Comparison of ENCODE assay signal across 23 mouse cellular contexts in the genomic region with DNA sequence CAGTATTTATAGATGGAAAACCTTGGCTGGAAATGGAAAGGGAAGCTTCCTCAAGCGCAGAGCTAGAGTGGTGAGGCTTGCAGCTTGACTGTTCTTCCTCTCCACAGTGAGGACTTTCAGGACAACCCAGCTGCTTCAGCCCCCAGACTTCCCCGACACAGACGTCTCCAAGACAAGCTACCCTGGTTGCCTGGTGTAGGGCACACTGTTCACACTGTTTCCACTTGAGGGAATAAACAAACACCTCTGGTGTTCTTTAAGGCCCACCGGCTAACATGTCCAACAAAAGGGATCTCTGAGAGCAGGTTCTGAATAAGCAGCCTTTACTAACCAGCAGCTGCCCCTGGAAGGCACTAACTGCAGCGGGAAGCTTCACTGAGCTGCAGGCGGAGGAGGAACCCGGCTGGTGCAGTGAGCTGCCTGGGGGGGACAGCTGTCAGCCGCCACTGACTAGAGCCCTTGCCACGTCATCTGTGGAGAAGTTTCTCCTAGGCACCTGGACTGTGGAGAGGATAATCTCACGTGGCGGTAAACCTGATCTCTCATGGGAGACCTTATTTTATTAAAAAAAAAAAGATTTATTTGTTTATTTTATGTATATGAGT. TPM values are rescaled to one million over a fixed set of nuclear protein-coding genes. Genes with fewer than 3 reads are reported as not detected.
A peak's percentile ranks its signal among the peaks of the same experiment; 100 is the strongest.
DNase-seq lines count a peak whose midpoint lies in the region; ATAC-seq and TF ChIP-seq lines count a peak whose summit lies in the region.
"Had no signal": no experiment of that assay in that cellular context is flagged by ENCODE, and none has a peak within 500 bp of the region (broad histone marks: within the 10 kb centered on the region; RNA-seq: fewer than 3 reads in every experiment).

No protein-coding gene starts in this region.

- no peak overlapping the region for H3K4me3 ChIP-seq in heart, embryonic 11.5 days (ENCODE audit: low read depth, low read length)
- no peak overlapping the region for H3K4me3 ChIP-seq in heart, embryonic 10.5 days
- no peak overlapping the region for H3K4me3 ChIP-seq in layer of hippocampus, adult 2 months
- H3K4me3 ChIP-seq in midbrain, postnatal 0 days (ENCODE audit: low read depth, low read length), result no peak overlapping the region
- H3K4me3 ChIP-seq in midbrain, embryonic 16.5 days (ENCODE audit: low read depth, low read length), result no peak overlapping the region
- H3K4me3 ChIP-seq in lung, postnatal 0 days (ENCODE audit: low read depth, low read length), result no peak overlapping the region
- H3K4me3 ChIP-seq: heart, adult 2 months; midbrain, embryonic 12.5 days had no signal

- H3K4me2 ChIP-seq in heart, embryonic 11.5 days, result no peak overlapping the region
- no peak overlapping the region for H3K4me2 ChIP-seq in midbrain, postnatal 0 days (ENCODE audit: low read depth, low read length, poor library complexity, severe bottlenecking)
- no peak overlapping the region for H3K4me2 ChIP-seq in midbrain, embryonic 16.5 days (ENCODE audit: low read length)
- H3K4me2 ChIP-seq in lung, postnatal 0 days (replicated peaks; ENCODE audit: low read depth, low read length), result no peak overlapping the region
- H3K4me2 ChIP-seq: midbrain, embryonic 12.5 days had no signal

- H3K4me1 ChIP-seq in heart, embryonic 11.5 days (ENCODE audit: control insufficient read depth, insufficient read depth, low read length), result peaks cover 14% of the 10 kb centered on the region
- H3K4me1 ChIP-seq in heart, embryonic 10.5 days, result peaks cover 24% of the 10 kb centered on the region
- no peaks in the 10 kb centered on the region for H3K4me1 ChIP-seq in midbrain, postnatal 0 days (ENCODE audit: insufficient read depth, low read length)
- no peaks in the 10 kb centered on the region for H3K4me1 ChIP-seq in midbrain, embryonic 16.5 days (ENCODE audit: control insufficient read depth, insufficient read depth, low read length)
- no peaks in the 10 kb centered on the region for H3K4me1 ChIP-seq in lung, postnatal 0 days (ENCODE audit: insufficient read depth, low read depth, low read length)

- no peak overlapping the region for H3K27ac ChIP-seq in heart, embryonic 11.5 days (ENCODE audit: low read depth, low read length)
- no peak overlapping the region for H3K27ac ChIP-seq in heart, embryonic 10.5 days
- peak overlapping the region; percentile 64; the same call in 1 of the 2 replicates for H3K27ac ChIP-seq in layer of hippocampus, adult 2 months
- H3K27ac ChIP-seq in midbrain, postnatal 0 days (ENCODE audit: low read depth, low read length), result no peak overlapping the region
- H3K27ac ChIP-seq in midbrain, embryonic 16.5 days (ENCODE audit: low read length), result no peak overlapping the region
- H3K27ac ChIP-seq in lung, postnatal 0 days (ENCODE audit: low read length), result no peak overlapping the region
- H3K27ac ChIP-seq: heart, adult 2 months; macrophage; midbrain, embryonic 12.5 days had no signal

- H3K27me3 ChIP-seq in heart, embryonic 11.5 days (ENCODE audit: control insufficient read depth, insufficient read depth, low read length), result peaks cover 9% of the 10 kb centered on the region; the same call in 1 of the 2 replicates
- H3K27me3 ChIP-seq in heart, embryonic 10.5 days (ENCODE audit: insufficient read depth, poor library complexity, severe bottlenecking), result peaks cover 27% of the 10 kb centered on the region
- H3K27me3 ChIP-seq in midbrain, postnatal 0 days (ENCODE audit: insufficient read depth, low read length), result no peaks in the 10 kb centered on the region
- peaks cover 2% of the 10 kb centered on the region; the same call in 1 of the 2 replicates for H3K27me3 ChIP-seq in midbrain, embryonic 16.5 days (ENCODE audit: control insufficient read depth, insufficient read depth, low read depth, low read length)
- no peaks in the 10 kb centered on the region for H3K27me3 ChIP-seq in lung, postnatal 0 days (replicated peaks; ENCODE audit: insufficient read depth, low read length)
- H3K27me3 ChIP-seq: Patski had no signal

- H3K36me3 ChIP-seq in heart, embryonic 11.5 days (ENCODE audit: control insufficient read depth, insufficient read depth, low read length), result no peaks in the 10 kb centered on the region
- no peaks in the 10 kb centered on the region for H3K36me3 ChIP-seq in heart, embryonic 10.5 days
- no peaks in the 10 kb centered on the region for H3K36me3 ChIP-seq in midbrain, postnatal 0 days (ENCODE audit: insufficient read depth, low read length)
- no peaks in the 10 kb centered on the region for H3K36me3 ChIP-seq in midbrain, embryonic 16.5 days (ENCODE audit: control insufficient read depth, insufficient read depth, low read length)
- no peaks in the 10 kb centered on the region for H3K36me3 ChIP-seq in lung, postnatal 0 days (ENCODE audit: insufficient read depth, low read length)
- H3K36me3 ChIP-seq: midbrain, embryonic 12.5 days had no signal

- H3K9ac ChIP-seq in heart, embryonic 11.5 days (ENCODE audit: low read depth, low read length), result peak overlapping the region; percentile 34; the same call in 1 of the 2 replicates
- H3K9ac ChIP-seq in midbrain, postnatal 0 days (replicated peaks; ENCODE audit: low read length, poor library complexity, severe bottlenecking), result no peak overlapping the region
- H3K9ac ChIP-seq in midbrain, embryonic 16.5 days (ENCODE audit: low read depth, low read length), result no peak overlapping the region
- H3K9ac ChIP-seq in lung, postnatal 0 days (replicated peaks; ENCODE audit: low read depth), result no peak overlapping the region
- H3K9ac ChIP-seq: midbrain, embryonic 12.5 days had no signal

- no peak for ATAC-seq in heart, embryonic 11.5 days (replicated peaks; ENCODE audit: insufficient number of reproducible peaks, low FRiP score, low TSS enrichment)
- ATAC-seq in midbrain, postnatal 0 days (ENCODE audit: low FRiP score), result no peak
- no peak for ATAC-seq in midbrain, embryonic 16.5 days
- no peak for ATAC-seq in lung, postnatal 0 days
- ATAC-seq: forebrain, embryonic 14.5 days; hindbrain, embryonic 16.5 days; Patski had no signal

- H3K9me3 ChIP-seq in heart, embryonic 11.5 days (replicated peaks; ENCODE audit: control insufficient read depth, low read length), result no peaks in the 10 kb centered on the region
- H3K9me3 ChIP-seq in heart, embryonic 10.5 days, result no peaks in the 10 kb centered on the region
- no peaks in the 10 kb centered on the region for H3K9me3 ChIP-seq in midbrain, postnatal 0 days (ENCODE audit: low read length)
- H3K9me3 ChIP-seq in midbrain, embryonic 16.5 days (replicated peaks; ENCODE audit: control insufficient read depth, low read length, poor library complexity, severe bottlenecking), result no peaks in the 10 kb centered on the region
- H3K9me3 ChIP-seq in lung, postnatal 0 days (ENCODE audit: low read length), result no peaks in the 10 kb centered on the region
- H3K9me3 ChIP-seq: midbrain, embryonic 12.5 days had no signal

- TF ChIP-seq EP300 in lung, postnatal 0 days (IDR thresholded peaks at IDR 0.05), result no peak

- 55% methylated on average over 11 of the region's 11 CpGs for WGBS in heart, embryonic 11.5 days (ENCODE audit: insufficient replicate concordance)
- 63% methylated on average over 11 of the region's 11 CpGs for WGBS in heart, embryonic 10.5 days
- 44% methylated on average over 11 of the region's 11 CpGs for WGBS in midbrain, postnatal 0 days
- WGBS in midbrain, embryonic 16.5 days, result 49% methylated on average over 11 of the region's 11 CpGs
- 47% methylated on average over 11 of the region's 11 CpGs for WGBS in lung, postnatal 0 days

- no peak for DNase-seq in heart, embryonic 10.5 days (ENCODE audit: low spot score)
- DNase-seq in layer of hippocampus, adult 2 months (ENCODE audit: low spot score in 2 of 2), result peak in 1 of 2 experiments; percentile 43
- no peak for DNase-seq in layer of hippocampus, adult 9-10 months (ENCODE audit: low spot score)
- DNase-seq in midbrain, postnatal 0 days (ENCODE audit: low spot score), result peak; percentile 30
- peak; percentile 38 for DNase-seq in right cerebral cortex, postnatal 25 days
- DNase-seq in lung, postnatal 0 days (ENCODE audit: low spot score), result no peak
- DNase-seq: adrenal gland, postnatal 36 days; cerebellum, postnatal 10 days; gastrocnemius, postnatal 10 days; heart, adult 2 months; heart, postnatal 10 days; kidney, postnatal 14 days; lung, adult 2 months; thymus, postnatal 36 days had no signal

- no peak for TF ChIP-seq CTCF in layer of hippocampus, adult 2 months (conservative IDR thresholded peaks at IDR 0.05)
- TF ChIP-seq CTCF in midbrain, postnatal 0 days (IDR thresholded peaks at IDR 0.05), result no peak
- no peak for TF ChIP-seq CTCF in lung, postnatal 0 days (IDR thresholded peaks at IDR 0.05)

RNA-seq across cellular contexts. Expression of gene Qprt, which starts 5.6 kb away (rescaled TPM):
- 6.2 and 6.6 TPM in 2 replicates for polyA plus RNA-seq in heart, embryonic 11.5 days (2014; fragmentation: Nextera tagmentation; extraction: Ambion mirVana)
- polyA plus RNA-seq in heart, embryonic 10.5 days (2016; fragmentation: Nextera tagmentation; extraction: Ambion mirVana), result 7.2 and 14.5 TPM in 2 replicates
- total RNA-seq in layer of hippocampus, adult 2 months (2021), result not detected
- total RNA-seq in midbrain, postnatal 0 days (2014; rRNA removed), result 1.9 TPM in 2 replicates
- polyA plus RNA-seq in midbrain, postnatal 0 days (2015; fragmentation: Nextera tagmentation; extraction: Ambion mirVana), result 1.7 and 1.8 TPM in 2 replicates
- polyA plus RNA-seq in midbrain, embryonic 16.5 days (2015; fragmentation: Nextera tagmentation; extraction: Ambion mirVana), result 0.68 and 0.77 TPM in 2 replicates
- 0.14 and 0.21 TPM in 2 replicates for polyA plus RNA-seq in lung, postnatal 0 days (2015; fragmentation: Nextera tagmentation; extraction: Ambion mirVana)
- total RNA-seq: heart, adult 2 months had no signal
- polyA plus RNA-seq: macrophage, Patski had no signal

RNA-seq across cellular contexts. Expression of gene Spn, which starts 21.2 kb away (rescaled TPM):
- 0.32 and 0.39 TPM in 2 replicates for polyA plus RNA-seq in heart, embryonic 11.5 days (2014; fragmentation: Nextera tagmentation; extraction: Ambion mirVana)
- polyA plus RNA-seq in heart, embryonic 10.5 days (2016; fragmentation: Nextera tagmentation; extraction: Ambion mirVana), result 0.06 and 0.50 TPM in 2 replicates
- under 1 TPM; 0.64 to 0.72 TPM for total RNA-seq in layer of hippocampus, adult 2 months (2021)
- 0.16 TPM in 1 of 2 replicates, not detected in the other for total RNA-seq in midbrain, postnatal 0 days (2014; rRNA removed)
- polyA plus RNA-seq in midbrain, postnatal 0 days (2015; fragmentation: Nextera tagmentation; extraction: Ambion mirVana), result not detected in 2 replicates
- polyA plus RNA-seq in midbrain, embryonic 16.5 days (2015; fragmentation: Nextera tagmentation; extraction: Ambion mirVana), result 0.05 TPM in 1 of 2 replicates, not detected in the other
- polyA plus RNA-seq in lung, postnatal 0 days (2015; fragmentation: Nextera tagmentation; extraction: Ambion mirVana), result 0.73 and 0.83 TPM in 2 replicates
- polyA plus RNA-seq: forebrain, embryonic 14.5 days; hindbrain, embryonic 16.5 days had no signal

RNA-seq across cellular contexts. Expression of gene AI467606, which starts 25.3 kb away (rescaled TPM):
- 0.92 and 0.96 TPM in 2 replicates for polyA plus RNA-seq in heart, embryonic 11.5 days (2014; fragmentation: Nextera tagmentation; extraction: Ambion mirVana)
- polyA plus RNA-seq in heart, embryonic 10.5 days (2016; fragmentation: Nextera tagmentation; extraction: Ambion mirVana), result 0.73 and 1.0 TPM in 2 replicates
- 1 to 10 TPM; 1.0 to 2.0 TPM for total RNA-seq in layer of hippocampus, adult 2 months (2021)
- 2.3 and 5.9 TPM in 2 replicates for total RNA-seq in midbrain, postnatal 0 days (2014; rRNA removed)
- 1.4 and 1.9 TPM in 2 replicates for polyA plus RNA-seq in midbrain, postnatal 0 days (2015; fragmentation: Nextera tagmentation; extraction: Ambion mirVana)
- 1.7 and 2.5 TPM in 2 replicates for polyA plus RNA-seq in midbrain, embryonic 16.5 days (2015; fragmentation: Nextera tagmentation; extraction: Ambion mirVana)
- polyA plus RNA-seq in lung, postnatal 0 days (2015; fragmentation: Nextera tagmentation; extraction: Ambion mirVana), result 14.6 and 16.0 TPM in 2 replicates

RNA-seq across cellular contexts. Expression of gene Zg16, which starts 29.3 kb away (rescaled TPM):
- not detected in 2 replicates for polyA plus RNA-seq in heart, embryonic 11.5 days (2014; fragmentation: Nextera tagmentation; extraction: Ambion mirVana)
- polyA plus RNA-seq in heart, embryonic 10.5 days (2016; fragmentation: Nextera tagmentation; extraction: Ambion mirVana), result not detected in 2 replicates
- total RNA-seq in layer of hippocampus, adult 2 months (2021), result not detected
- total RNA-seq in midbrain, postnatal 0 days (2014; rRNA removed), result 0.49 TPM in 1 of 2 replicates, not detected in the other
- not detected in 2 replicates for polyA plus RNA-seq in midbrain, postnatal 0 days (2015; fragmentation: Nextera tagmentation; extraction: Ambion mirVana)
- not detected in 2 replicates for polyA plus RNA-seq in midbrain, embryonic 16.5 days (2015; fragmentation: Nextera tagmentation; extraction: Ambion mirVana)
- polyA plus RNA-seq in lung, postnatal 0 days (2015; fragmentation: Nextera tagmentation; extraction: Ambion mirVana), result 0.20 and 0.30 TPM in 2 replicates
- total RNA-seq: adrenal gland, postnatal 36 days; gastrocnemius, postnatal 10 days; heart, adult 2 months; heart, postnatal 10 days; left cerebral cortex, postnatal 36 days had no signal
- polyA plus RNA-seq: forebrain, embryonic 14.5 days; heart, adult 2 months; hindbrain, embryonic 16.5 days; macrophage; midbrain, embryonic 12.5 days; neural tube, embryonic 11.5 days; Patski had no signal

Comparison
In these comparisons a context has a peak if more than half of its experiments do, and no peak if none do; other contexts are left out.
1. DNase-seq: peak in midbrain, postnatal 0 days (single experiment) and right cerebral cortex, postnatal 25 days (single experiment); none in heart, embryonic 10.5 days (single experiment), layer of hippocampus, adult 9-10 months (single experiment) and lung, postnatal 0 days (single experiment).